Mouse (Mus musculus) layer of hippocampus, postnatal 25 days (tissue): ENCODE measurements at regions not wholly inside any gene's neighbourhood (a gene's known extent, or its start where the extent isn't known, plus 50 kb on each side); places are given as distances from the start of the nearest gene placed in this dataset.

Source experiments
- DNase-seq, 2 experiments: peaks; one replicate each; pipeline ENCODE4 v3.0.0; 2022; ENCODE audit warnings: mixed read lengths in 2 of 2, low spot score in 1 of 2; ENCODE audit errors: extremely low spot score in 1 of 2

DNA sequence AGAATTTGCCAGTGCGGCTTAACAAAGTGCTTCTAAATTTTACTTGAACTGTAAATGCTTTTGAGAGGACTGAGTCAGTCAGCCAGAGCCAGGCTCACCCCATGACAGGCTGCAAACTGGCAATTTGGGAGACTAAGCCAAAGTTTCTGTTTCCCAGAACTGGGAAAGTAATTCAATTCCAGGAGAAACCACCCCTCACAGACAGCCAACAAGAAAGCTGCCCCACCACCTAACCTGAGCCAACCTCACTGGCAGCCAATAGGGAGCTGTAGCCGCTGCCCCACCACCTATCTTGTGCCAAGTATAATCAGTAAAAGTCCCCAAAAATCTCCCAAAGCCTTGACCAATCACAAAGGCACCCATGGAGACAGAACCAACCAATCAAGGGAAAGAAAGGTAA lies 71.6 kb upstream of the Wdr75 start:
- no peak for DNase-seq

DNA sequence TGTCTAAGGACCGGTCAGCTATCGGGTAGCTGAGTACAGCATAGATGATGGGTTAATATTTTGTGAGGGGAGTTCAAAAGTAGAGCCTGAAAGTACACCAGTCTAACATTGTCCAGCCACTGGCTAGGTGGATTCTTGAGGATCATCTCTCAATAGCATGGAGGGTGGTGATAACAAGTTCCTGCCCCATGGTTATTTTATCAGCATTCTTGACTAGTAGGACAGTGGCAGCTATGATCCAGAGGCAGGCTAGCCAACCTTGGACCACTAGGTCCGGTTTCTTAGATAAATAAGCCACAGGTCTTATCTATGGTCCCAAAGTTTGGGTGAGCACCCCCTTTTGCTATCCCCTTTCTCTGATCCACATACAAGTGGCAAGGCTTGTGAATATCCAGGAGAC lies 62.0 kb upstream of the Wdr75 start:
- DNase-seq = no peak

DNA sequence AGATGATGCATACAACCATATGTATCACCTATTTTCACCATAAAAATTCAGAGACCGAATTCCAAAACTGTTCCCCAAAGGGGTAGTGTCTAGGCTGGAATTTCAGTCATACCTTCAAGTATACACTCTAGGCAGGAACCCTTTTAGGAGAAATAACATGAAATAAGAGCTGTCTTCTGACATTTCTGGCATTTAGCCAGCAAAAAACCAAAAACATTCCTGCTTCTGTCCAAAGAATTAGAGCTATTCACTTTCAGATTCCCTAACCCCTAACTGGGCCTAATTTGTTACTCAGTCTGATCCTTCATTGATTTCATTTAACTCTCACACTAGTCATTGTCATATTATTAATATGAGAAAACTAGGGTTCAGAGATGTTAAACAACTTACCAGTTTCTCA lies 49.8 kb upstream of the Wdr75 start:
- no peak for DNase-seq
